Mouse (Mus musculus) cerebellum, postnatal 25 days (tissue): ENCODE measurements around the gene Mturn.

Experiments used
- DNase-seq, 2 experiments: peaks; one replicate each; pipeline ENCODE4 v3.0.0; 2021; ENCODE audit warnings: mixed read lengths in 2 of 2

Gene Mturn

GRCm38 (mm10) chr6:54698691-54699476 lies 17.5 kb downstream of the Mturn start:
- peak in 1 of 2 experiments; percentile 23 for DNase-seq

GRCm38 (mm10) chr6:54699477-54700056 lies 18.1 kb downstream of the Mturn start:
- peak; percentile 79 to 84 for DNase-seq

DNA sequence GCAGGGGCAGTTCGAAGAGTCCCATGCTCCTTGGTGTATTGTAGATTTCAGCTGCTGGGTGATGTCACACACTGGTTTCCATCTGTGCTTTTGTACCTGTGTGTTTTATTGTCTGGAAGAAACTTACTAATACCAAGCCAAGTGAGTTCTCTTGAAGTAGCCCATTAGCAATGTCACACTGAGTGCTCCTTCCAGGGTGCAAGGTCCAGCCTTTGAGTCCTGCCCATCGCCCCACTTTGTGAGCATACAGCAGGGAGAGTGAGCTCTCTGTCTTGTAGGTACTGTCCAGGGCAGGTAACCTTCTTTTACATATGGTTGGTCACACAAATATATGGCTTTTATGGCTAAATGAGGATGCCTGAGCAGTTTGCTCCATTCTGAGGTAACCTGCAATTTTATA lies 19.1 kb downstream of the Mturn start:
- DNase-seq = no peak

DNA sequence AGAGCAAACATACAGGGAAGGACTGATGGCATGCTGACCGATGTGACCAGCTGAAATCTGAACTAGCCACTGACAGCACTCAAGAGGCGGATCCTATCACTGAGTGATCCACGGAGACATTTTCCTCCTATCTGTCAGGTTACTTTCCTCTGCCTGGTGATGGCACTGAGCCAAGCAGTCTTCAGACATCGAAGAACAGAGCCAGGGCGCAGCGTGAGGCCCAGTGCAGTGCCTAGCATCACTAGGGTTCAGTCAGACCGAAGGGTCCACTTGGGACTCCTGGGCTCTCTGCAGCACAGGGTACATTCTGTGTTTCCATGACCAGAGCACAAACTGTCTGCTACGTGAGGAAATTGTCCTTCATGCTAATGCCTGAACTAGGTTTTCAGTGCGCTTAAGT lies 20.5 kb downstream of the Mturn start:
- DNase-seq = peak in 1 of 2 experiments; percentile 50

DNA sequence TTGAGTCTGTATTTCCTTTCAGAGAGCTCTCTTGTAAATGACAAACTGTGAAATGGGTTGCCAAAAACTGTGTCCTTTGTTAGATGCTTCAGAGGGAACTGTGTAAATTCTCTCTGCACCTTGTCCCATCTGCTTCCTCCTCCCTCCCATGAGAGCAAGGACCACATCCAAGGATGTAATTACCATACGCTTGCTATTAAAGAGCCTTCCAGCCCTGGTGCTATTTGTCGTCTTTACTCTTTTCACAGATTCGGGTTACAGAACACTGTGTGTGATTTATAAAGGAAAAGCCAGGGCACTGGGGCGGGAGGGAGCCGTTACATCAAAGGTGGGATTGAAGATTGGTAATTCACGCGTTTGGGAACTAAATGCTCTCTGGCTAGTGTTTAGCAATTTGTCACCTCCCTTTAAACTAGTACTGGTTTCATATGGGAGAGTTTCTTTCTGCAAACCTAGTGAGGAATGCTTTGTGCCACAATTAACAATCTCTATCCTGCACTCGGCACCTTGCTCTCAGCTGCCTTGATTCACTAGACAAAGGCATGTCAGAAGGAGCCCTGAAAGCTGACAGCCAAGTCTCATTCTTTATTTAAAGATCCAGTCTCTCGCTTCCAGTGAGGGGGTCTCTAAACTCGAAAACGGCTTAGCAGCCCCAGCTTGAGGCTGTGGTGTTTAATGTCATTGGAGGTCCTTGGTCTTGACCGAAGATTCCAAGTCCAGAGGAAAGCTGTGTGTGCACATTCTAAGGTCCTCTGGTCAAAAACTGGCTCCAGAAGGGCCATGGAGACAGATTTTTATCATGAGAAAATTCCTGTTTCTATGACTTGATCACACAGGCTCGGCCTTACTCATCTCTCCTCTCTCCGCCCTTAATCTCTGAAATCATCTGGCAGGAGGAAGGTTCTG lies 22.5 kb downstream of the Mturn start:
- DNase-seq = no peak

DNA sequence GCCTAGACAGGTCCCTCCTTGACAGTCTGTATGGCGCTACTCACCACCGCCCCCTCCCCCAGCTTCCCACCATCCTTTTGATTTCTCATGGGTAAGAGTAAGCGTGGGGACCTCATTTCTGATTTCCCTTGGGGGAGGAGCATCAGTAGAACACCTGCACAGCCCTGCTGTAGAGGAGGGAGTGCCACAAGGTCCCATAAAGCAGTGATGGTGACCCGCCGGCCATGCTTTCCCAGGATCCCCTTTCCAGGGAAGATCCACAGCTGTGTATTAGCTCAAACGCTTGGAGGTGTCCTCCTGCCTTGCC lies 23.1 kb downstream of the Mturn start:
- DNase-seq = no peak

- no peak for DNase-seq
Observed at GRCm38 (mm10) chr6:54704847-54705246, 23.4 kb downstream of the Mturn start.

DNA sequence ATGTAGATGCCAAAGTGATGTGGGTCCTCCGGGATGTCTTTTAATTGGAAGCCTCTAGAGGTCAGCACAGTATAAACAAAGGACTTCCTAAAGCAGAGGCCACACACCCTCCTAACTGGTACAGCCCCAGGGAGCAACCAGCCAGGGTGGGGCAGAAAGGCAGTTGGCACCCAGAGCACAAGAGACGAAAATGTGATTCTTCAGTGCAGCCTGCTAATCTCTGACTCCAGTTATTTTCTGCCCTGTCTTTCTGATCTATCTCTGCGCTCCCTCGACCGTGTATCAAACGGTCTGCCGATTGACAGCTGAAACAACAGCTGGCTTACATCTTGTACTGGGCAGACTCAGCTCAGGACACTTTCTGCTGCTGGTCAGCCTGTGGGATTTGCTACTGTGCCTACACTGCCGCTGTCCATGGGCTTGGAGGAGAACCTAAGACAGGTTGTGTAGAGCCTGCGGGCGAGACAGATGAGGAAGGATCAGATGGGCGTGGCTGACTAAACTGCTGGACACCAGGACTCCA lies 24.0 kb downstream of the Mturn start:
- DNase-seq = peak in 1 of 2 experiments; percentile 57

DNA sequence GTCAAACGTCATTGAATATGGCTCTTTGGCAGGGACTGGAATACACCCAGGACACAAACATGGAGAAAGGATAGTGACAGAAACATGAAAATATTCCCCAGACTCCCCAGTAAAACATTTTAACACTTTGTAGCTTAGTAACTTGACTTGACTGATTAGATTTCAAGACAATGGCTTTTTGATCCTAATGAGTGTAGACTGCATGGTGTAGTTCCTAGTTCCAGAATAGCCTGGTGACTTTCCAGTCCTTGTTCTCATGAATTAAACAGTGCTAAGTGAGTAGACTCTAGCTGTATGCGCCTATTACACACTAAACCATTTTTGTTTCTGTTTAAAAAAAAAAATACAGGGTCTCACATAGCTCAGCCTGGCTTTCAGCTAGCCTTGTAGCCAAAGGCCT lies 24.7 kb downstream of the Mturn start:
- DNase-seq = no peak

GRCm38 (mm10) chr6:54706611-54707172 lies 25.3 kb downstream of the Mturn start:
- DNase-seq = no peak

DNA sequence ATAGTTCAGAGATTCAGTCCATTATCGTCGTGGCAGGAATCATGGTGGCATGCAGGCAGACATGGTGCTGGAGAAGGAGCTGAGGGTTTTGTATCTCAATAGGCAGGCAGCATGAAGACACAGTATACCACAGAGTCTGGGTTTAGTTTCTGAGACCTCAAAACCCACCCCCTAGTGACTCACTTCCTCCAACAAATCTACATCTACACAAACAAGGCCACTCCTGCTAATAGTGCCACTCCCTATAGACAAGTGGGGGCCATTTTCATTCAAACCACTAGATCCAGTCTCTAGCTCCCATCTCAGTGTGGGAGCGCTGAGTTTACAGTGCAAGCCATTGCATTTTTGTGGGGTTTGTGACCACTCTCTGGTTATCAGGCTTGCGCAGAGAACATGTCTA lies 27.2 kb downstream of the Mturn start:
- DNase-seq = no peak

GRCm38 (mm10) chr6:54715697-54716096 lies 34.3 kb downstream of the Mturn start:
- DNase-seq = no peak

- peak; percentile 34 to 41 for DNase-seq
Observed at GRCm38 (mm10) chr6:54718779-54719685, 37.6 kb downstream of the Mturn start.

GRCm38 (mm10) chr6:54719686-54720310 lies 38.4 kb downstream of the Mturn start:
- DNase-seq = peak; percentile 53 to 54

GRCm38 (mm10) chr6:54720512-54721251 lies 39.3 kb downstream of the Mturn start:
- peak in 1 of 2 experiments; percentile 38 for DNase-seq

- DNase-seq = no peak
Observed at GRCm38 (mm10) chr6:54721252-54721635, 39.8 kb downstream of the Mturn start.

- no peak for DNase-seq
Observed at GRCm38 (mm10) chr6:54726309-54726708, 44.9 kb downstream of the Mturn start.

DNA sequence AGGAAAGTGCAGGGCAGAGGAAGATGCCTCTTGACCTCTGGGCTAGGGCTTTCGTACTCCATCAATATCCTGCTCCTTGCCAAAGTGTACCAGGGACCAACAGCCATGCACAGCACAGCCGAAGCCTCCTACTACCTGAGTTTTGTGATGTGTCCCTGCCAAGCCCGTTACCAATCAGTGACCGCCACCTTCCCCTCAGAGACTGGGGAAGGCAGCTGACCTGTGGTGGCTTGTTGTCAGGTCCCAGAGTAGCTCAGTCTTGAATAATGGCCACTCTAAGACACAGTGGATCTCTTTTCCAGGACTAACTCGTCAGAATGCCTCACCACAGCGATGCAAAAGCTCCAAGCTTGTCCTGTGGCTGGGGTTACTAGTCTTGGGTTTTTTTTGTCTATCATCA lies 45.4 kb downstream of the Mturn start:
- DNase-seq = no peak

DNA sequence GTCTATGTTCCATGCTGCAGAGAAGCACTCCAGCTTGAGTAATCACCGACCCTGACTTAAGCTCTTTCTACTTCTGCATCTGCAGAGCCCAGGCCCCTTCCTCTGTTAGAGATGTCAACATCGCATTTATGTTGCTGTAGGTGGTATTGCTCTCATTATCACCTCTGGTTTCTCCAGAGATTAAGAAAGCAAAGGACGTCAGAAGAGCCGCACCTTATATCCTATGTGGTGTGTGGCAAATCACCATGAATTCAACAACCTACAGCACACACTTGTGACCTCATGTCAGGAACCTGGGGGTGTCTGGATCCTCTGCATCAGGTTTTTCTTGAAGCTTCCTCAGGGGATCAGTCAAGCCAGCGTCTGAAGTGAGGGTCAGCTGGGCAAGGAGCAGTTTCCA lies 46.0 kb downstream of the Mturn start:
- DNase-seq = no peak

DNA sequence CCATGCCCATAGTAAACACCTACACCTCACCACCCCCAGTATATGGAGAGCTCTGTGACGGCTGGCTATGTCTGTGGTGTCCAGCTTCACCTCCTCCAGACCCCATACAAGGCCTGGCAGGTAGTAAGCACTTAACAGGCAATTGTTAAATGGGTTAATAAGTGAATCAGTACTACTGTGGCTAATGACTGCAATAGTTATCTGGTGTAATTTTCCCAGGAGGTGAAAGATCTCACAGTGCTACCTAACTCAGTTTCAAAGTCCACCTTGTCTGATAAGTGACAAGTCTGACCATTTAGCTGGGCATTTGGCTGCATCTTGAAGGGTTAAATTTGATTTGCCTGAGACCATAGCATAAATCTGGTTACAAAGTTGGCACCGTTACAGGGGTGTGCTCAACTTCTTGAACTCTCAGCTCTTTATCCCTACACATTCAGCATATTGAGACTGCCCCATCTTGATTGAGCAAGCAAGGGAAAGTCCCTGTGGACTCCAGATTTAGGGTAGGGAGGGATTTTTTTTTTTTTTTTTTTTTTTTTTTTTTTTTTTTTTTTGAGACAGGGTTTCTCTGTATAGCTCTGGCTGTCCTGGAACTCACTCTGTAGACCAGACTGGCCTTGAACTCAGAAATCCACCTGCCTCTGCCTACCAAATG lies 48.2 kb downstream of the Mturn start:
- DNase-seq = no peak
